Mouse (Mus musculus) lung, embryonic 16.5 days (tissue): ENCODE results near the gene Hoxb5. TPM values are rescaled to one million over a fixed set of nuclear protein-coding genes. Genes with fewer than 3 reads are reported as not detected.

Experiments
- ATAC-seq: fragments of 200-750 bp; cut with Nextera tagmentation; 2 replicates; pipeline ENCODE4 v1.8.0; 2017; ENCODE audit warnings: low read depth, mild to moderate bottlenecking, moderate library complexity
- H3K27ac ChIP-seq: fragments of 300-500 bp; sonication (generic); 2 replicates; pipeline ENCODE4 v1.5.1; 2014; ENCODE audit warnings: mild to moderate bottlenecking, control low read depth, low read length
- H3K27me3 ChIP-seq: fragments of 300-500 bp; sonication (generic); 2 replicates; pipeline ENCODE4 v1.6.1; 2014; ENCODE audit warnings: low read depth, low read length, mixed read lengths; ENCODE audit not compliant: control insufficient read depth, insufficient read depth
- H3K36me3 ChIP-seq: fragments of 300-500 bp; sonication (generic); 2 replicates; pipeline ENCODE4 v1.6.1; 2014; ENCODE audit warnings: low read length; ENCODE audit not compliant: control insufficient read depth, insufficient read depth
- H3K4me1 ChIP-seq: fragments of 300-500 bp; sonication (generic); replicated peaks from 2 replicates; pipeline ENCODE4 v1.6.1; 2014; ENCODE audit warnings: low read length, mixed read lengths; ENCODE audit not compliant: control insufficient read depth, insufficient read depth
- H3K4me2 ChIP-seq: fragments of 300-500 bp; sonication (generic); 2 replicates; pipeline ENCODE4 v1.6.1; 2014; ENCODE audit warnings: low read depth, low read length, control low read depth
- H3K4me3 ChIP-seq: fragments of 300-500 bp; sonication (generic); 2 replicates; pipeline ENCODE4 v1.5.1; 2014; ENCODE audit warnings: mild to moderate bottlenecking, low read length, control low read depth
- H3K9ac ChIP-seq: fragments of 300-500 bp; sonication (generic); 2 replicates; pipeline ENCODE4 v1.6.1; 2014; ENCODE audit warnings: low read length, control low read depth
- H3K9me3 ChIP-seq: fragments of 300-500 bp; sonication (generic); 2 replicates; pipeline ENCODE4 v1.6.1; 2016; ENCODE audit warnings: low read length; ENCODE audit not compliant: control insufficient read depth
- WGBS: fragments of 180-500 bp; shearing (Covaris S2); extraction: QIAGEN DNeasy Blood & Tissue Kit; methylation state at CpG from one replicate; pipeline ENCODE4 v1.1.7; 2014; 5-methylcytosine and 5-hydroxymethylcytosine counted together
- microRNA counts: library from miRNA; unstranded; fragments of <30 nt; microRNA quantifications from one replicate; lab custom pipeline; 2016
- microRNA-seq: library from miRNA; unstranded; fragments of <30 nt; microRNA quantifications from one replicate; pipeline ENCODE4, GENCODE M21; 2016
- polyA plus RNA-seq: library from polyadenylated mRNA; unstranded; fragments of >200 nt; fragmentation: Nextera tagmentation; extraction: Ambion mirVana; gene quantifications from 2 replicates; pipeline ENCODE4 v1.2.1, GENCODE M21; 2015

Hoxb5 gene
- polyA plus RNA-seq, 1 experiment from 2014 or later, result 46.6 TPM

DNA sequence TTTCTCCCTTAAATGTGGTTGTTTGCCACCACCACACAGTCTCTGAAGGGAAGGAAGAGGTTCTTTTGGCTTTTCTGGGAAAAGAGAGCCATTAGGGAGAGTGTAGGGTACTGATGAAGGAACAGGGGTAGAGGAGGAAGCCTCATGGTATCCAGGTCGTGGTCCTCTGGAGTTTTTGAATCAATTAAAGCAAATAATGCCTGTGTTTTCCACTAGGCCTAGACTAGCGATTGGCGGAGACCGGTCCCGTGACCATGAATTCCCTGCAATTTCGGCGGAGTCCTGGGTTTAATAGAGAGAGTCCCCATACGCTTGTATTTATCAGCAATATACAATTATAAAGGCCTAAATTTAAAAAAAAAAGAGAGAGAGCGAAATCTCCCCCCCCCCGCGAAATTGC lies 48.2 kb downstream of the Hoxb5 start:
- Histone ChIP-seq H3K4me1 (peaks cover 22% of the 10 kb centered on the region), H3K27ac (peak overlapping the region; percentile 84), H3K9ac (peak overlapping the region; percentile 63), H3K36me3 (no peaks in the 10 kb centered on the region), H3K4me2 (peak overlapping the region; percentile 65), H3K27me3 (peaks cover 12% of the 10 kb centered on the region), H3K9me3 (no peaks in the 10 kb centered on the region), H3K4me3 (peak overlapping the region; percentile 75)
- 12% methylated on average over 11 of the region's 11 CpGs for WGBS
- ATAC-seq, result peak; percentile 29

DNA sequence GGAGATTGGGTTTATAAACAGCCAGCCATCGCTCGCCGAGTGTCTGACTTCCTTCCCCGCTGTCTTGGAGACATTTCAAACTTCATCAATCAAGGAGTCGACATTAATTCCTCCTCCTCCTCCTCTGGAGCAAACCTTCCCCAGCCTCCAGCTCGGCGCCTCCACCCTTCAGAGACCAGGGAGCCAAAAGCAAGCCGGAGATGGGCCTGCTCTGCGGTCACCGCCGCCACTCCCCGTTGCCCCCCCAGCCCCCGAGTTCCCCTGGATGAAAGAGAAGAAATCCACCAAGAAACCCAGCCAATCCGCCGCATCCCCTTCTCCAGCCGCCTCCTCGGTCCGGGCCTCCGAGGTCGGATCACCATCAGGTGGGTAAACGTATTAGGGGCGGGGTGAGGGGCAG lies 48.7 kb downstream of the Hoxb5 start:
- peak; percentile 73 for ATAC-seq
- Histone ChIP-seq H3K4me2 (peak overlapping the region; percentile 65), H3K9ac (peak overlapping the region; percentile 92), H3K36me3 (no peaks in the 10 kb centered on the region), H3K27me3 (peaks cover 12% of the 10 kb centered on the region), H3K27ac (peak overlapping the region; percentile 84), H3K4me1 (peaks cover 22% of the 10 kb centered on the region), H3K4me3 (peak overlapping the region; percentile 75), H3K9me3 (no peaks in the 10 kb centered on the region)
- under 1% methylated on average over 22 of the region's 22 CpGs for WGBS

- H3K9ac ChIP-seq, result peak overlapping the region; percentile 92
- no peaks in the 10 kb centered on the region for H3K9me3 ChIP-seq
- H3K27me3 ChIP-seq, result peaks cover 12% of the 10 kb centered on the region
- H3K4me1 ChIP-seq, result peaks cover 19% of the 10 kb centered on the region
- H3K4me2 ChIP-seq, result peak overlapping the region; percentile 65
- H3K27ac ChIP-seq, result peak overlapping the region; percentile 84
- H3K4me3 ChIP-seq, result peak overlapping the region; percentile 75
- WGBS, result under 1% methylated on average over 75 of the region's 75 CpGs
- peak; percentile 13 for ATAC-seq
- H3K36me3 ChIP-seq, result no peaks in the 10 kb centered on the region
These were observed 49.8 kb downstream of the Hoxb5 start for GRCm38 (mm10) chr11:96352691-96353521.

DNA sequence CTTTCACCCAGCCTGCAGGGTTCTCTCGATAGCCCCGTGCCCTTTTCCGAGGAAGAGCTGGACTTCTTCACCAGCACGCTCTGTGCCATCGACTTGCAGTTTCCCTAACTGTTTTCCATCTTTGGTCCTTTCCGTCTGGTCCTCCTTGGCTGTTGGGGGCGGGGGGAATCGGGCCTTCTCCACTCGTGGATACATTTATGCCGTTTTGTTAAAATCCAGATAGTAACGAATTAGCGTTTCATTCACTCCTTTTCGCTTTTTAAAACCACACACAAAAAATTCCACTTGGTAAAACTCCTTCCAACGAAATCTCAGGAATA lies 50.3 kb downstream of the Hoxb5 start:
- Histone ChIP-seq H3K27ac (peak overlapping the region; percentile 84), H3K27me3 (peaks cover 12% of the 10 kb centered on the region), H3K9me3 (no peaks in the 10 kb centered on the region), H3K4me3 (peak overlapping the region; percentile 75), H3K36me3 (no peaks in the 10 kb centered on the region), H3K9ac (peak overlapping the region; percentile 92), H3K4me2 (peak overlapping the region; percentile 65), H3K4me1 (peaks cover 19% of the 10 kb centered on the region)
- 3% methylated on average over 14 of the region's 14 CpGs for WGBS
- no peak for ATAC-seq

- ATAC-seq, result no peak
- Histone ChIP-seq H3K9me3 (no peaks in the 10 kb centered on the region), H3K27ac (peak overlapping the region; percentile 85), H3K36me3 (no peaks in the 10 kb centered on the region), H3K4me1 (peaks cover 19% of the 10 kb centered on the region), H3K4me2 (peak overlapping the region; percentile 65), H3K9ac (peak overlapping the region; percentile 74), H3K27me3 (peaks cover 12% of the 10 kb centered on the region), H3K4me3 (peak overlapping the region; percentile 54)
- 21% methylated on average over 8 of the region's 8 CpGs for WGBS
These were observed 50.8 kb downstream of the Hoxb5 start for GRCm38 (mm10) chr11:96353939-96354338.

GRCm38 (mm10) chr11:96354376-96354775 lies 51.2 kb downstream of the Hoxb5 start:
- Histone ChIP-seq H3K4me1 (peaks cover 19% of the 10 kb centered on the region), H3K4me3 (peak overlapping the region; percentile 54), H3K27ac (peak overlapping the region; percentile 85), H3K9me3 (no peaks in the 10 kb centered on the region), H3K36me3 (no peaks in the 10 kb centered on the region), H3K27me3 (peaks cover 12% of the 10 kb centered on the region), H3K9ac (peak overlapping the region; percentile 74), H3K4me2 (peak overlapping the region; percentile 65)
- WGBS, result under 1% methylated on average over 25 of the region's 25 CpGs
- no peak for ATAC-seq

DNA sequence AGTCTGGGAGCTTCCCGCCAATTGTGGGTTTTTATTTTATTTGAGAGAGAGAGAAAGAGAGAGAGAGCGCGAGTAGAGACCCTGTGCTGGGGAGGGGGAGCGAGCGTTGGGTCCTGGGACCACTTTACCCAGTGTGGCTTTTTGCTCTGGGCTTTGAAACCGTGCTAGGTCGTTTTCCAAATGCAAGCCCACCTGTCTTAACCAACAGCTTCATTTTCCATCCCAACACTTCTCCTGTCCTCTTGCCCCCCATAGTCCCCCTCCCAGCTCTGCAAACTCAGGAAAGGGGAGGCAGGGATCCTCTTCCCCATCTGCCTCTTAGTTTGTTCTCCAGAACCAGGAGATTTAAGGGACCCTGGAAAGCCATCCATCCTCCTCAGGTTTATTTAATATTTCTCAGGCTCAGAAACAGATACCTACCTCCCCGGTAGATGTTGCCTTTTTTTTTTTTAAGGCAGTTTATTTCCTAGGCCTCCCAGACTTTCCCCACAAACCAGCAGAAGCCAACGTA lies 51.7 kb downstream of the Hoxb5 start:
- peak overlapping the region; percentile 65 for H3K4me2 ChIP-seq

More for the DNA sequence above, 51.7 kb downstream of the Hoxb5 start:
- Histone ChIP-seq H3K4me1 (peaks cover 15% of the 10 kb centered on the region), H3K36me3 (no peaks in the 10 kb centered on the region), H3K27me3 (peaks cover 12% of the 10 kb centered on the region), H3K4me3 (peak overlapping the region; percentile 54), H3K9ac (peak overlapping the region; percentile 74), H3K9me3 (peaks cover 2% of the 10 kb centered on the region; the same call in 1 of the 2 replicates), H3K27ac (peak overlapping the region; percentile 85)
- WGBS, result 8% methylated on average over 9 of the region's 9 CpGs
- no peak for ATAC-seq

MicroRNA genes within 50 kb of the gene (microRNA counts, 519-probe panel; counts per million panel counts)
- microRNA mmu-miR-10a (lab: Ali Mortazavi, UCI) (4,235 counts per million, percentile 85 among the panel's probes with 10 or more counts), microRNA mmu-miR-196a (lab: Ali Mortazavi, UCI) (2,666 counts per million, percentile 49 among the panel's probes with 10 or more counts)

Small RNAs within 50 kb of the gene (microRNA-seq; reads per million reads assigned to microRNA genes)
- gene Mir10a (28,273 reads per million, percentile 98 among the genes with 10 or more reads in this experiment), gene Mir196a-1 (4.0 reads per million, percentile 15 among the genes with 10 or more reads in this experiment)

Other genes with a start within 250 kb of the Hoxb5 start
- 36.7 and 38.4 TPM in 2 replicates for gene Ube2z, start 237.9 kb upstream of the Hoxb5 start, polyA plus RNA-seq
- 464 and 478 TPM in 2 replicates for gene Atp5g1, start 227.7 kb upstream of the Hoxb5 start, polyA plus RNA-seq
- 0.41 and 1.3 TPM in 2 replicates for gene Calcoco2, start 191.4 kb upstream of the Hoxb5 start, polyA plus RNA-seq
- 2.2 and 2.8 TPM in 2 replicates for gene Ttll6, start 169.6 kb upstream of the Hoxb5 start, polyA plus RNA-seq
- gene Hoxb13, start 109.0 kb upstream of the Hoxb5 start, polyA plus RNA-seq, result 0.09 TPM in 1 of 2 replicates, not detected in the other
- gene Hoxb9, start 31.9 kb upstream of the Hoxb5 start, polyA plus RNA-seq, result 0.28 and 0.30 TPM in 2 replicates
- gene Hoxb8, start 21.4 kb upstream of the Hoxb5 start, polyA plus RNA-seq, result 0.33 and 0.79 TPM in 2 replicates
- gene Hoxb7, start 16.7 kb upstream of the Hoxb5 start, polyA plus RNA-seq, result 2.2 and 3.2 TPM in 2 replicates
- 8.8 and 11.6 TPM in 2 replicates for gene Hoxb6, start 10.9 kb upstream of the Hoxb5 start, polyA plus RNA-seq
- 3.4 TPM in 2 replicates for gene Hoxb4, start 14.9 kb downstream of the Hoxb5 start, polyA plus RNA-seq
- 2.1 and 2.6 TPM in 2 replicates for gene Hoxb3, start 20.0 kb downstream of the Hoxb5 start, polyA plus RNA-seq
- gene Hoxb2, start 47.2 kb downstream of the Hoxb5 start, polyA plus RNA-seq, result 20.1 and 24.0 TPM in 2 replicates
- gene Hoxb1, start 62.4 kb downstream of the Hoxb5 start, polyA plus RNA-seq, result 0.18 TPM in 1 of 2 replicates, not detected in the other
- 2.1 and 4.5 TPM in 2 replicates for gene Skap1, start 161.3 kb downstream of the Hoxb5 start, polyA plus RNA-seq